ENCODE assay signal across 8 mouse cellular contexts in genomic region chrX:13845141-13845857, GRCm38 (mm10). TPM values are rescaled to one million over a fixed set of nuclear protein-coding genes. Genes with fewer than 3 reads are reported as not detected.
DNase-seq lines count a peak whose midpoint lies in the region; ATAC-seq and TF ChIP-seq lines count a peak whose summit lies in the region.

No protein-coding gene starts in this region.

- no peak for TF ChIP-seq CTCF in hindbrain, postnatal 0 days (IDR thresholded peaks at IDR 0.05; ENCODE audit: low read depth)

- no peaks in the 10 kb centered on the region for H3K27me3 ChIP-seq in forebrain, embryonic 16.5 days (replicated peaks; ENCODE audit: control insufficient read depth, insufficient read depth, low read length)
- no peaks in the 10 kb centered on the region for H3K27me3 ChIP-seq in hindbrain, postnatal 0 days (ENCODE audit: insufficient read depth, low read length)
- H3K27me3 ChIP-seq in limb, embryonic 10.5 days (ENCODE audit: low read depth, poor library complexity, severe bottlenecking): peaks cover 5% of the 10 kb centered on the region; the same call in 1 of the 2 replicates
- H3K27me3 ChIP-seq in midbrain, embryonic 15.5 days (replicated peaks): no peaks in the 10 kb centered on the region

- H3K9ac ChIP-seq in forebrain, embryonic 16.5 days (replicated peaks; ENCODE audit: low read depth, low read length): peak overlapping the region; percentile 81
- H3K9ac ChIP-seq in hindbrain, postnatal 0 days (replicated peaks; ENCODE audit: low read length): peak overlapping the region; percentile 77
- H3K9ac ChIP-seq in midbrain, embryonic 15.5 days: peak overlapping the region; percentile 90

- ATAC-seq in forebrain, embryonic 16.5 days: 0 out of 2 replicates have a peak, but pooled peaks have one; percentile 3
- ATAC-seq in hindbrain, postnatal 0 days: peak; percentile 0; the same call in 1 of the 2 replicates
- peak; percentile 2; the same call in 1 of the 2 replicates for ATAC-seq in midbrain, embryonic 15.5 days (replicated peaks)

- H3K4me3 ChIP-seq in forebrain, embryonic 16.5 days (replicated peaks; ENCODE audit: low read length): peak overlapping the region; percentile 61
- peak overlapping the region; percentile 62 for H3K4me3 ChIP-seq in hindbrain, postnatal 0 days (ENCODE audit: low read length)
- peak overlapping the region; percentile 63 for H3K4me3 ChIP-seq in limb, embryonic 10.5 days
- H3K4me3 ChIP-seq in midbrain, embryonic 15.5 days: peak overlapping the region; percentile 66

- peak overlapping the region; percentile 54 for H3K4me2 ChIP-seq in forebrain, embryonic 16.5 days (ENCODE audit: low read length)
- H3K4me2 ChIP-seq in hindbrain, postnatal 0 days (ENCODE audit: low read depth, low read length): peak overlapping the region; percentile 52
- H3K4me2 ChIP-seq in midbrain, embryonic 15.5 days: peak overlapping the region; percentile 43

- intact Hi-C loops in heart, postnatal 25 days (cut with DNase I): loop anchor here (10.0 kb wide), 1 partner anchor 110 kb away; no protein-coding TSS in a partner anchor

- H3K4me1 ChIP-seq in forebrain, embryonic 16.5 days (replicated peaks; ENCODE audit: control insufficient read depth, insufficient read depth, low read length): no peaks in the 10 kb centered on the region
- H3K4me1 ChIP-seq in hindbrain, postnatal 0 days (ENCODE audit: insufficient read depth, low read length): no peaks in the 10 kb centered on the region
- H3K4me1 ChIP-seq in limb, embryonic 10.5 days: no peaks in the 10 kb centered on the region
- H3K4me1 ChIP-seq in midbrain, embryonic 15.5 days: no peaks in the 10 kb centered on the region; the same call in 1 of the 2 replicates

- H3K36me3 ChIP-seq in forebrain, embryonic 16.5 days (ENCODE audit: control insufficient read depth, insufficient read depth): no peaks in the 10 kb centered on the region
- no peaks in the 10 kb centered on the region for H3K36me3 ChIP-seq in hindbrain, postnatal 0 days (ENCODE audit: insufficient read depth, low read length)
- no peaks in the 10 kb centered on the region for H3K36me3 ChIP-seq in limb, embryonic 10.5 days
- no peaks in the 10 kb centered on the region for H3K36me3 ChIP-seq in midbrain, embryonic 15.5 days (replicated peaks)

- DNase-seq in heart, adult 11 months: peak; percentile 91
- no peak for DNase-seq in heart, postnatal 25 days (ENCODE audit: low spot score)
- peak; percentile 0 for DNase-seq in T-cell, adult 2 months (ENCODE audit: low spot score)
- DNase-seq in hindbrain, postnatal 0 days (ENCODE audit: low spot score): peak; percentile 22
- DNase-seq in limb, embryonic 10.5 days (ENCODE audit: low spot score): no peak
- no peak for DNase-seq in ovary, postnatal 14 days (ENCODE audit: low spot score)

- 24% methylated on average over 22 of the region's 22 CpGs for WGBS in forebrain, embryonic 16.5 days
- 38% methylated on average over 22 of the region's 22 CpGs for WGBS in hindbrain, postnatal 0 days
- 14% methylated on average over 22 of the region's 22 CpGs for WGBS in limb, embryonic 10.5 days
- 26% methylated on average over 22 of the region's 22 CpGs for WGBS in midbrain, embryonic 15.5 days

- H3K9me3 ChIP-seq in forebrain, embryonic 16.5 days (ENCODE audit: control insufficient read depth, low read length): no peaks in the 10 kb centered on the region
- no peaks in the 10 kb centered on the region for H3K9me3 ChIP-seq in hindbrain, postnatal 0 days (ENCODE audit: low read length)
- no peaks in the 10 kb centered on the region for H3K9me3 ChIP-seq in limb, embryonic 10.5 days (replicated peaks)
- H3K9me3 ChIP-seq in midbrain, embryonic 15.5 days: no peaks in the 10 kb centered on the region

- H3K27ac ChIP-seq in forebrain, embryonic 16.5 days (ENCODE audit: low read length): peak overlapping the region; percentile 94
- peak overlapping the region; percentile 93 for H3K27ac ChIP-seq in hindbrain, postnatal 0 days
- H3K27ac ChIP-seq in limb, embryonic 10.5 days: peak overlapping the region; percentile 92
- peak overlapping the region; percentile 94 for H3K27ac ChIP-seq in midbrain, embryonic 15.5 days

RNA-seq across cellular contexts. Expression of gene Cask, which starts 5.9 kb away (rescaled TPM):
- 10 to 100 TPM; 12.7 to 15.6 TPM for total RNA-seq in heart, postnatal 25 days (2021)
- polyA plus RNA-seq in forebrain, embryonic 16.5 days (2015; fragmentation: Nextera tagmentation; extraction: Ambion mirVana): 47.7 and 55.4 TPM in 2 replicates
- total RNA-seq in hindbrain, postnatal 0 days (2014; rRNA removed): 97.0 and 176 TPM in 2 replicates
- 66.7 and 70.8 TPM in 2 replicates for polyA plus RNA-seq in hindbrain, postnatal 0 days (2015; fragmentation: Nextera tagmentation; extraction: Ambion mirVana)
- polyA plus RNA-seq in limb, embryonic 10.5 days (2016; fragmentation: Nextera tagmentation; extraction: Ambion mirVana): 9.2 and 11.7 TPM in 2 replicates
- polyA plus RNA-seq in midbrain, embryonic 15.5 days (2015; fragmentation: Nextera tagmentation; extraction: Ambion mirVana): 71.1 and 71.5 TPM in 2 replicates

Comparison
In these comparisons a context has a peak if more than half of its experiments do, and no peak if none do; other contexts are left out.
1. DNase-seq: peak in heart, adult 11 months (single experiment), T-cell, adult 2 months (single experiment) and hindbrain, postnatal 0 days (single experiment); none in heart, postnatal 25 days (single experiment), limb, embryonic 10.5 days (single experiment) and ovary, postnatal 14 days (single experiment).
2. Peak in every context shown above with its lines, with median percentiles within 50 percentile points of each other: ATAC-seq, H3K27ac ChIP-seq, H3K4me2 ChIP-seq, H3K4me3 ChIP-seq and H3K9ac ChIP-seq.